Mouse (Mus musculus): ENCODE measurements at regions not wholly inside any gene's neighbourhood (a gene's known extent, or its start where the extent isn't known, plus 50 kb on each side); places are given as distances from the start of the nearest gene placed in this dataset.
A peak's percentile ranks its signal among the peaks of the same experiment; 100 is the strongest.

- no peak for DNase-seq
Measured at GRCm38 (mm10) chr4:47630006-47630405, 155.5 kb downstream of the Sec61b start.

GRCm38 (mm10) chr4:47630427-47630826, 156.0 kb downstream of the Sec61b start:
- DNase-seq = no peak

- DNase-seq = no peak
Measured at GRCm38 (mm10) chr4:47638876-47639494, 164.5 kb downstream of the Sec61b start.

- no peak for DNase-seq
Measured at GRCm38 (mm10) chr4:47645093-47645492, 170.6 kb downstream of the Sec61b start.

- no peak for DNase-seq
Measured at GRCm38 (mm10) chr4:47648701-47649100, 174.2 kb downstream of the Sec61b start.

GRCm38 (mm10) chr4:47649951-47650350, 175.5 kb downstream of the Sec61b start:
- no peak for DNase-seq

- DNase-seq = no peak
Measured at GRCm38 (mm10) chr4:47651521-47651920, 177.1 kb downstream of the Sec61b start.

GRCm38 (mm10) chr4:47653143-47653542, 178.7 kb downstream of the Sec61b start:
- no peak for DNase-seq

GRCm38 (mm10) chr4:47669519-47669918, 195.1 kb downstream of the Sec61b start:
- no peak for DNase-seq

GRCm38 (mm10) chr4:47670476-47670875, 196.0 kb downstream of the Sec61b start:
- DNase-seq = no peak

GRCm38 (mm10) chr4:47671362-47671761, 196.9 kb downstream of the Sec61b start:
- DNase-seq = no peak

GRCm38 (mm10) chr4:47681141-47681540, 206.7 kb downstream of the Sec61b start:
- DNase-seq = no peak

- no peak for DNase-seq
Measured at GRCm38 (mm10) chr4:47691207-47691606, 216.7 kb downstream of the Sec61b start.

GRCm38 (mm10) chr4:47692654-47693053, 218.2 kb downstream of the Sec61b start:
- DNase-seq = no peak

GRCm38 (mm10) chr4:47693221-47693620, 218.8 kb downstream of the Sec61b start:
- no peak for DNase-seq

- no peak for DNase-seq
Measured at GRCm38 (mm10) chr4:47697071-47697470, 222.6 kb downstream of the Sec61b start.

- DNase-seq = no peak
Measured at GRCm38 (mm10) chr4:47698514-47698913, 224.1 kb downstream of the Sec61b start.

GRCm38 (mm10) chr4:47698926-47699325, 224.5 kb downstream of the Sec61b start:
- DNase-seq = no peak

GRCm38 (mm10) chr4:47703501-47703900, 229.0 kb downstream of the Sec61b start:
- no peak for DNase-seq

GRCm38 (mm10) chr4:47704607-47705006, 230.1 kb downstream of the Sec61b start:
- DNase-seq = no peak

GRCm38 (mm10) chr4:47707966-47708365, 233.5 kb downstream of the Sec61b start:
- no peak for DNase-seq

GRCm38 (mm10) chr4:47713387-47713786, 238.9 kb downstream of the Sec61b start:
- no peak for DNase-seq

GRCm38 (mm10) chr4:47724331-47725004, 250.0 kb downstream of the Sec61b start:
- DNase-seq = peak; percentile 2

- no peak for DNase-seq
Measured at GRCm38 (mm10) chr4:47725005-47725340, 250.5 kb downstream of the Sec61b start.

All from lung, postnatal 14 days (tissue).